Mouse (Mus musculus) heart, adult 10 weeks (tissue): ENCODE measurements around the gene Sh3gl3. TPM values are rescaled to one million over a fixed set of nuclear protein-coding genes. Genes with fewer than 3 reads are reported as not detected.

ENCODE experiments used
- polyA plus RNA-seq: library from polyadenylated mRNA; stranded (reverse); fragments of 350-450 nt; fragmentation: Illumina TruSeq; extraction: RNeasy Lipid Tissue Mini Kit (QIAGEN cat#74804); gene quantifications from one replicate; pipeline ENCODE4 v1.2.3, GENCODE M21; 2014; ENCODE audit warnings: low read depth, low replicate concordance

Sh3gl3 gene
- polyA plus RNA-seq = 1.1 TPM

GRCm38 (mm10) chr7:82173540-82173939, at the start of gene Sh3gl3:
Gene Sh3gl3 (plus strand): TSS chr7:82173840.

GRCm38 (mm10) chr7:82335211-82336121, 161.8 kb downstream of the Sh3gl3 start, which contains the start of gene Adamtsl3:
Gene Adamtsl3 (plus strand): TSS chr7:82335694.

Other genes with a start within 250 kb of the Sh3gl3 start
- 7.1 TPM for gene Hdgfl3, start 239.4 kb upstream of the Sh3gl3 start, polyA plus RNA-seq
- 1.4 TPM for gene Bnc1, start 181.5 kb upstream of the Sh3gl3 start, polyA plus RNA-seq
- gene Adamtsl3, start 161.9 kb downstream of the Sh3gl3 start, polyA plus RNA-seq = 2.5 TPM